Mouse (Mus musculus): Measurements from ENCODE around the gene Slc25a5. TPM values are rescaled to one million over a fixed set of nuclear protein-coding genes. Genes with fewer than 3 reads are reported as not detected.

Gene Slc25a5
- polyA plus RNA-seq, 1 experiment from 2014 or later = 571 TPM

GRCm38 (mm10) chrX:36760946-36761635 is 34.4 kb upstream of the Slc25a5 start:
- Histone ChIP-seq H3K27me3 (ENCODE audit: control insufficient read depth, insufficient read depth, low read length) (no peaks in the 10 kb centered on the region), H3K4me1 (ENCODE audit: control insufficient read depth, insufficient read depth, low read length) (0 out of 2 replicates have a peak, but pooled peaks cover 3% of the 10 kb centered on the region), H3K4me2 (ENCODE audit: low read length) (no peak overlapping the region; the same call in 1 of the 2 replicates), H3K27ac (replicated peaks; ENCODE audit: low read depth, low read length) (peak overlapping the region; percentile 64), H3K9me3 (ENCODE audit: control insufficient read depth, low read length) (no peaks in the 10 kb centered on the region), H3K36me3 (ENCODE audit: control insufficient read depth, insufficient read depth, low read length) (no peaks in the 10 kb centered on the region), H3K9ac (replicated peaks; ENCODE audit: low read length) (no peak overlapping the region), H3K4me3 (replicated peaks; ENCODE audit: low read depth, low read length) (no peak overlapping the region)
- peak; percentile 26; the same call in 1 of the 2 replicates for ATAC-seq (ENCODE audit: low FRiP score, low TSS enrichment)
- 32% methylated on average over 6 of the region's 6 CpGs for WGBS
- DNase-seq = peak; percentile 81

DNA sequence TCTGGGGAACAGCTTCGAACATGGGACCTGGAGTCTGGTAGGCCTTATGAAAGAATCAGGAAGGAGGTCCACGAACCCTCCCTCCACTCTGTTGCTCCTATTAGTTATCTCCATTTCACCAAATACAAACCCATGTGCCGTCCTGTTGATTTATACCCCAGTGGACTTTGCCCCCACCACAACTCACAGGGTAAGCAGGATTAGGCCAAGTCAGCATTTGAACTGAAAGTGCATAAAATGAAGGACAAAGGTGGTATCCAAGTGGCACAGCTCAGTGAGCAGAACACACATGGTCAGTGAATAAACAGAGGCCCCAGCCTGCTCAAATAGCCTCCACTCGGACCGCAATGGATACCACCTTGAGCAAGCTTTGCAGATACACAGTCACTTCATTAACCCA is 33.2 kb upstream of the Slc25a5 start:
- DNase-seq = no peak
- Histone ChIP-seq H3K9ac (replicated peaks; ENCODE audit: low read length) (no peak overlapping the region), H3K4me3 (replicated peaks; ENCODE audit: low read depth, low read length) (no peak overlapping the region), H3K9me3 (ENCODE audit: control insufficient read depth, low read length) (no peaks in the 10 kb centered on the region), H3K4me1 (ENCODE audit: control insufficient read depth, insufficient read depth, low read length) (0 out of 2 replicates have a peak, but pooled peaks cover 3% of the 10 kb centered on the region), H3K27me3 (ENCODE audit: control insufficient read depth, insufficient read depth, low read length) (no peaks in the 10 kb centered on the region), H3K27ac (replicated peaks; ENCODE audit: low read depth, low read length) (peak overlapping the region; percentile 81), H3K4me2 (ENCODE audit: low read length) (0 out of 2 replicates have a peak overlapping the region, but pooled peaks have one; percentile 6), H3K36me3 (ENCODE audit: control insufficient read depth, insufficient read depth, low read length) (no peaks in the 10 kb centered on the region)
- WGBS = 59% methylated on average over 5 of the region's 5 CpGs
- ATAC-seq (ENCODE audit: low FRiP score, low TSS enrichment) = no peak

- H3K27me3 ChIP-seq (ENCODE audit: control insufficient read depth, insufficient read depth, low read length) = no peaks in the 10 kb centered on the region
- H3K27ac ChIP-seq (replicated peaks; ENCODE audit: low read depth, low read length) = peak overlapping the region; percentile 81
- H3K9me3 ChIP-seq (ENCODE audit: control insufficient read depth, low read length) = no peaks in the 10 kb centered on the region
- no peak overlapping the region for H3K9ac ChIP-seq (replicated peaks; ENCODE audit: low read length)
- no peaks in the 10 kb centered on the region for H3K36me3 ChIP-seq (ENCODE audit: control insufficient read depth, insufficient read depth, low read length)
- H3K4me2 ChIP-seq (ENCODE audit: low read length) = peak overlapping the region; percentile 24
- 43% methylated on average over 4 of the region's 4 CpGs for WGBS
- 0 out of 2 replicates have a peak, but pooled peaks cover 3% of the 10 kb centered on the region for H3K4me1 ChIP-seq (ENCODE audit: control insufficient read depth, insufficient read depth, low read length)
- no peak overlapping the region for H3K4me3 ChIP-seq (replicated peaks; ENCODE audit: low read depth, low read length)
- ATAC-seq (ENCODE audit: low FRiP score, low TSS enrichment) = peak; percentile 29; the same call in 1 of the 2 replicates
- no peak for DNase-seq
Measured at GRCm38 (mm10) chrX:36762894-36763293, 32.6 kb upstream of the Slc25a5 start.

DNA sequence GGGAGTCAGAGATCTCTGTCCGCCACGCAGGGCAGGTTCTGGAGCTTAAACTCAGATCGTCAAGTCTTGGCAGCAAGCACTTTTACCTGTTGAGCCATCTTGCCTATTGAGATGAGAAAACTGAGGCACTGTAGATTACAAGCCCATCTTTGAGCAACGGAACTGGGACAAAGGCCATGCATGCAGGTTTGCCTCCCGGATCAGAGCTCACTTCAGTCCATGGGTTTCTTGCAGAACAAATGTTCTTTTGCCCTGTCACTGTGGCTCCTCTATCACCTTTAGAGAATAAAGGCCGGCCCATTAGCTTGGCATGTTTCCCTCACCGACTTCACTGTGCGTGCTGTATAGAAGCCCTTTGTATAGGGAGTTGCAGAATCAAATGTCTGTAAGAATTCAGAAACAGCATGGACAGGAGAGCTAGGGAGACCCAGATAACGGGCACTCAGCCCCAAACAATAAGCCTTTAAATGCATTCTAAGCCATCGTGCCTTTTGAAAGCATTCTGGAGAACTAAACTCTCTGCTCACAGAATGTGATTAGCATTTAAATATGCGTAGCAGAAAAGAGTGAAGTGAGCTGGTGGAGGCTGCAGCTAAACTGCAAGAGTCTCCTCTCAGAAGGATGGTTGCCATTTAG is 32.0 kb upstream of the Slc25a5 start:
- DNase-seq (peak; percentile 58), ATAC-seq (ENCODE audit: low FRiP score, low TSS enrichment) (peak; percentile 71; the same call in 1 of the 2 replicates)
- no peaks in the 10 kb centered on the region for H3K36me3 ChIP-seq (ENCODE audit: control insufficient read depth, insufficient read depth, low read length)
- H3K4me1 ChIP-seq (ENCODE audit: control insufficient read depth, insufficient read depth, low read length) = 0 out of 2 replicates have a peak, but pooled peaks cover 3% of the 10 kb centered on the region
- H3K9me3 ChIP-seq (ENCODE audit: control insufficient read depth, low read length) = no peaks in the 10 kb centered on the region
- peak overlapping the region; percentile 24 for H3K4me2 ChIP-seq (ENCODE audit: low read length)
- peak overlapping the region; percentile 81 for H3K27ac ChIP-seq (replicated peaks; ENCODE audit: low read depth, low read length)
- no peak overlapping the region for H3K4me3 ChIP-seq (replicated peaks; ENCODE audit: low read depth, low read length)
- H3K9ac ChIP-seq (replicated peaks; ENCODE audit: low read length) = no peak overlapping the region
- WGBS = 25% methylated on average over 11 of the region's 11 CpGs
- no peaks in the 10 kb centered on the region for H3K27me3 ChIP-seq (ENCODE audit: control insufficient read depth, insufficient read depth, low read length)

- Histone ChIP-seq H3K4me1 (ENCODE audit: control insufficient read depth, insufficient read depth, low read length) (0 out of 2 replicates have a peak, but pooled peaks cover 3% of the 10 kb centered on the region), H3K36me3 (ENCODE audit: control insufficient read depth, insufficient read depth, low read length) (no peaks in the 10 kb centered on the region), H3K9ac (replicated peaks; ENCODE audit: low read length) (no peak overlapping the region), H3K27me3 (ENCODE audit: control insufficient read depth, insufficient read depth, low read length) (no peaks in the 10 kb centered on the region), H3K9me3 (ENCODE audit: control insufficient read depth, low read length) (no peaks in the 10 kb centered on the region), H3K4me3 (replicated peaks; ENCODE audit: low read depth, low read length) (no peak overlapping the region), H3K27ac (replicated peaks; ENCODE audit: low read depth, low read length) (peak overlapping the region; percentile 81), H3K4me2 (ENCODE audit: low read length) (no peak overlapping the region)
- no peak for ATAC-seq (ENCODE audit: low FRiP score, low TSS enrichment)
- WGBS = 21% methylated on average over 2 of the region's 2 CpGs
- DNase-seq = peak; percentile 73
Measured at GRCm38 (mm10) chrX:36763934-36764317, 31.5 kb upstream of the Slc25a5 start.

- H3K27ac ChIP-seq (replicated peaks; ENCODE audit: low read depth, low read length) = no peak overlapping the region
- DNase-seq (no peak), ATAC-seq (ENCODE audit: low FRiP score, low TSS enrichment) (no peak)
- no peak overlapping the region for H3K4me3 ChIP-seq (replicated peaks; ENCODE audit: low read depth, low read length)
- no peaks in the 10 kb centered on the region for H3K27me3 ChIP-seq (ENCODE audit: control insufficient read depth, insufficient read depth, low read length)
- H3K36me3 ChIP-seq (ENCODE audit: control insufficient read depth, insufficient read depth, low read length) = no peaks in the 10 kb centered on the region
- H3K4me2 ChIP-seq (ENCODE audit: low read length) = no peak overlapping the region
- H3K4me1 ChIP-seq (ENCODE audit: control insufficient read depth, insufficient read depth, low read length) = 0 out of 2 replicates have a peak, but pooled peaks cover 3% of the 10 kb centered on the region
- H3K9me3 ChIP-seq (ENCODE audit: control insufficient read depth, low read length) = no peaks in the 10 kb centered on the region
- H3K9ac ChIP-seq (replicated peaks; ENCODE audit: low read length) = no peak overlapping the region
- 43% methylated on average over 5 of the region's 5 CpGs for WGBS
Measured at GRCm38 (mm10) chrX:36767386-36767785, 28.1 kb upstream of the Slc25a5 start.

DNA sequence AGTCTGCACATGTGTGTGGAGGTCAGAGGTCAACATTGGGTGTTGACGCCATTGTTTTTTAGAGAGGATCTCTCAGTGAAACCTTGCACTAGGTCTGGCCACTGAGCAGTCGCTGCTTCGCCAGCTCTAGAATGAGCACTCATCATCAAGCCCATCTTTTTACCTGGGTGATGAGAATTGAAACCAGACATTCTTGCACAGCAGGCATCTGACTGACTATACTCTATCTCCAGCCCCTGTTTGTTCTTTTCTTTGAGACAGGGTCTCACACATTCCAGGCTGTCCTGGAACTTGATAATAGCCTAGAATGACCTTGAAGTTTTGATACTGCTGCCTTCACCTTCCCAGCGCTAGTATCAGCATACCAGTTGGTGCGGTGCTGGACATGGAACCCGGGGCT is 22.9 kb upstream of the Slc25a5 start:
- Histone ChIP-seq H3K4me1 (ENCODE audit: control insufficient read depth, insufficient read depth, low read length) (no peaks in the 10 kb centered on the region), H3K4me3 (replicated peaks; ENCODE audit: low read depth, low read length) (no peak overlapping the region), H3K27ac (replicated peaks; ENCODE audit: low read depth, low read length) (no peak overlapping the region), H3K9me3 (ENCODE audit: control insufficient read depth, low read length) (no peaks in the 10 kb centered on the region), H3K36me3 (ENCODE audit: control insufficient read depth, insufficient read depth, low read length) (no peaks in the 10 kb centered on the region), H3K9ac (replicated peaks; ENCODE audit: low read length) (no peak overlapping the region), H3K27me3 (ENCODE audit: control insufficient read depth, insufficient read depth, low read length) (no peaks in the 10 kb centered on the region), H3K4me2 (ENCODE audit: low read length) (no peak overlapping the region)
- WGBS = 90% methylated on average over 6 of the region's 6 CpGs
- DNase-seq (no peak), ATAC-seq (ENCODE audit: low FRiP score, low TSS enrichment) (no peak)

- no peak overlapping the region for H3K4me2 ChIP-seq (ENCODE audit: low read length)
- H3K4me1 ChIP-seq (ENCODE audit: control insufficient read depth, insufficient read depth, low read length) = no peaks in the 10 kb centered on the region
- no peak overlapping the region for H3K4me3 ChIP-seq (replicated peaks; ENCODE audit: low read depth, low read length)
- no peaks in the 10 kb centered on the region for H3K36me3 ChIP-seq (ENCODE audit: control insufficient read depth, insufficient read depth, low read length)
- no peak for ATAC-seq (ENCODE audit: low FRiP score, low TSS enrichment)
- H3K27me3 ChIP-seq (ENCODE audit: control insufficient read depth, insufficient read depth, low read length) = no peaks in the 10 kb centered on the region
- H3K9me3 ChIP-seq (ENCODE audit: control insufficient read depth, low read length) = no peaks in the 10 kb centered on the region
- DNase-seq = no peak
- 91% methylated on average over 5 of the region's 5 CpGs for WGBS
- no peak overlapping the region for H3K9ac ChIP-seq (replicated peaks; ENCODE audit: low read length)
- no peak overlapping the region for H3K27ac ChIP-seq (replicated peaks; ENCODE audit: low read depth, low read length)
Measured at GRCm38 (mm10) chrX:36775520-36775919, 19.9 kb upstream of the Slc25a5 start.

All from midbrain, embryonic 14.5 days (tissue).